Mouse (Mus musculus) left cerebral cortex, postnatal 4 days (tissue): ENCODE results near the gene Usp27x. TPM values are rescaled to one million over a fixed set of nuclear protein-coding genes. Genes with fewer than 3 reads are reported as not detected.

Experiments used
- DNase-seq: peaks from one replicate; pipeline ENCODE4 v3.0.0-alpha.2; 2022
- intact Hi-C: fragments of 180-260 bp; cut with DNase I; formaldehyde crosslinking; loops from one replicate; pipeline ENCODE4 v1.15.1; 2025
- total RNA-seq, 2 experiments: library from RNA; stranded (reverse); gene quantifications; 2 replicates each; pipeline ENCODE4 v1.2.3; 2021

Usp27x gene
- 10 to 100 TPM; 15.7 to 16.1 TPM for total RNA-seq

- intact Hi-C loops, result no loop called here
- peak; percentile 65 for DNase-seq
These were observed at the start of gene Usp27x for GRCm38 (mm10) chrX:7375716-7376480. Gene Usp27x, minus strand, starts transcription at chrX:7375830.

- peak; percentile 61 for DNase-seq
- intact Hi-C loops, result loop anchor here (10.0 kb wide), 1 partner anchor 222 kb away; no protein-coding TSS in a partner anchor
These were observed 47.1 kb upstream of the Usp27x start for GRCm38 (mm10) chrX:7422691-7423111.

GRCm38 (mm10) chrX:7422166-7422565 lies 46.5 kb upstream of the Usp27x start:
- intact Hi-C loops, result loop anchor here (10.0 kb wide), 1 partner anchor 223 kb away; no protein-coding TSS in a partner anchor
- no peak for DNase-seq

- peak; percentile 58 for DNase-seq
- intact Hi-C loops, result loop anchor here (10.0 kb wide), 1 partner anchor 224 kb away; no protein-coding TSS in a partner anchor
These were observed 45.4 kb upstream of the Usp27x start for GRCm38 (mm10) chrX:7421016-7421415.

GRCm38 (mm10) chrX:7416178-7416871 lies 40.7 kb upstream of the Usp27x start:
- intact Hi-C loops, result no loop called here
- DNase-seq, result peak; percentile 38

GRCm38 (mm10) chrX:7415308-7415707 lies 39.7 kb upstream of the Usp27x start:
- DNase-seq, result no peak
- intact Hi-C loops, result no loop called here

GRCm38 (mm10) chrX:7412239-7413033 lies 36.8 kb upstream of the Usp27x start:
- intact Hi-C loops, result no loop called here
- no peak for DNase-seq

- peak; percentile 1 for DNase-seq
These were observed 956 bp upstream of the Usp27x start for GRCm38 (mm10) chrX:7376586-7376985.

GRCm38 (mm10) chrX:7375322-7375715 lies 311 bp downstream of the Usp27x start:
- DNase-seq, result no peak
- intact Hi-C loops, result no loop called here

More at GRCm38 (mm10) chrX:7376586-7376985, 956 bp upstream of the Usp27x start:
- intact Hi-C loops, result no loop called here

GRCm38 (mm10) chrX:7325455-7325854 lies 50.2 kb downstream of the Usp27x start:
- intact Hi-C loops, result no loop called here
- DNase-seq, result no peak

GRCm38 (mm10) chrX:7322288-7322687 lies 53.3 kb downstream of the Usp27x start:
- intact Hi-C loops, result no loop called here
- DNase-seq, result peak; percentile 49

Other genes with a start within 250 kb of the Usp27x start
- gene Clcn5, start 56.5 kb downstream of the Usp27x start, total RNA-seq, result 10 to 100 TPM; 17.5 to 23.2 TPM
- gene Foxp3, start 197.8 kb upstream of the Usp27x start, total RNA-seq, result under 1 TPM in 1 of 2 experiments, not detected in 1; 0.26 TPM
- 10 to 100 TPM in 1 of 2 experiments, 1 to 10 TPM in 1; 9.2 to 10.0 TPM for gene Ppp1r3f, start 198.5 kb upstream of the Usp27x start, total RNA-seq
- gene Ccdc22, start 229.7 kb upstream of the Usp27x start, total RNA-seq, result 10 to 100 TPM; 24.8 to 26.3 TPM
- under 1 TPM in 1 of 2 experiments, not detected in 1; 0.22 TPM for gene Cacna1f, start 231.3 kb upstream of the Usp27x start, total RNA-seq